Comparison of ENCODE assay signal across 15 mouse cellular contexts in genomic region chr4:105313151-105313818, GRCm38 (mm10).
A peak's percentile ranks its signal among the peaks of the same experiment; 100 is the strongest.
DNase-seq lines count a peak whose midpoint lies in the region; ATAC-seq and TF ChIP-seq lines count a peak whose summit lies in the region.
"Had no signal": no experiment of that assay in that cellular context is flagged by ENCODE, and none has a peak within 500 bp of the region (broad histone marks: within the 10 kb centered on the region; RNA-seq: fewer than 3 reads in every experiment).

No protein-coding gene starts in this region.

- no peak for TF ChIP-seq CTCF in liver, adult 2 months (IDR thresholded peaks at IDR 0.05; ENCODE audit: low read depth, low read length)

- DNase-seq in liver, adult 2 months (ENCODE audit: extremely low read depth, low read depth, low spot score), result peak; percentile 50
- peak; percentile 47 to 67 for DNase-seq in heart, adult 9 months (ENCODE audit: low spot score in 2 of 2)
- peak; percentile 56 to 70 for DNase-seq in kidney, adult 8-10 months
- peak; percentile 53 for DNase-seq in lung, postnatal 36 days
- DNase-seq in liver, embryonic 11.5 days (ENCODE audit: low spot score), result no peak
- DNase-seq in forebrain, embryonic 11.5 days (ENCODE audit: low spot score), result no peak
- DNase-seq: cerebellum, adult 18-20 months; layer of hippocampus, postnatal 36 days; right cerebral cortex, postnatal 14 days had no signal

- ATAC-seq in liver, embryonic 12.5 days, result no peak
- no peak for ATAC-seq in liver, embryonic 11.5 days (replicated peaks; ENCODE audit: low FRiP score)
- ATAC-seq in forebrain, embryonic 11.5 days (replicated peaks; ENCODE audit: low FRiP score), result no peak
- ATAC-seq: midbrain, embryonic 13.5 days had no signal

- H3K79me2 ChIP-seq in liver, adult 2 months (ENCODE audit: control insufficient read depth, insufficient read depth, low read length), result no peaks in the 10 kb centered on the region

- WGBS in liver, adult 2 months, result 70% methylated on average over 10 of the region's 10 CpGs
- WGBS in liver, embryonic 12.5 days (ENCODE audit: insufficient replicate concordance), result 46% methylated on average over 10 of the region's 10 CpGs
- WGBS in liver, embryonic 11.5 days, result 60% methylated on average over 10 of the region's 10 CpGs
- WGBS in forebrain, embryonic 11.5 days, result 83% methylated on average over 10 of the region's 10 CpGs

- H3K4me1 ChIP-seq in liver, adult 2 months (ENCODE audit: control insufficient read depth, insufficient read depth, low read length), result peaks cover 19% of the 10 kb centered on the region
- 0 out of 2 replicates have a peak, but pooled peaks cover 4% of the 10 kb centered on the region for H3K4me1 ChIP-seq in liver, embryonic 12.5 days
- no peaks in the 10 kb centered on the region for H3K4me1 ChIP-seq in liver, embryonic 11.5 days (replicated peaks; ENCODE audit: control insufficient read depth, insufficient read depth, low read length)
- no peaks in the 10 kb centered on the region for H3K4me1 ChIP-seq in forebrain, embryonic 11.5 days (replicated peaks; ENCODE audit: control insufficient read depth, insufficient read depth, low read length)
- H3K4me1 ChIP-seq: midbrain, embryonic 13.5 days; neural tube, embryonic 15.5 days had no signal

- H3K27ac ChIP-seq in liver, adult 2 months (replicated peaks; ENCODE audit: insufficient read depth, low read depth, low read length), result peak overlapping the region; percentile 54
- no peak overlapping the region for H3K27ac ChIP-seq in liver, embryonic 12.5 days
- no peak overlapping the region for H3K27ac ChIP-seq in liver, embryonic 11.5 days (ENCODE audit: low read depth, low read length)
- H3K27ac ChIP-seq in forebrain, embryonic 11.5 days (ENCODE audit: low read depth, low read length), result no peak overlapping the region
- H3K27ac ChIP-seq: embryonic facial prominence, embryonic 13.5 days; hindbrain, embryonic 14.5 days; limb, embryonic 15.5 days; midbrain, embryonic 13.5 days; neural tube, embryonic 15.5 days had no signal

- no peak overlapping the region for H3K4me2 ChIP-seq in liver, embryonic 12.5 days
- H3K4me2 ChIP-seq in liver, embryonic 11.5 days, result no peak overlapping the region
- H3K4me2 ChIP-seq in forebrain, embryonic 11.5 days (ENCODE audit: low read depth, low read length, severe bottlenecking), result no peak overlapping the region
- H3K4me2 ChIP-seq: embryonic facial prominence, embryonic 13.5 days; hindbrain, embryonic 14.5 days; limb, embryonic 15.5 days; midbrain, embryonic 13.5 days; neural tube, embryonic 15.5 days had no signal

- no peaks in the 10 kb centered on the region for H3K9me3 ChIP-seq in liver, embryonic 12.5 days (replicated peaks)
- H3K9me3 ChIP-seq in liver, embryonic 11.5 days (ENCODE audit: control insufficient read depth, low read length), result no peaks in the 10 kb centered on the region
- no peaks in the 10 kb centered on the region for H3K9me3 ChIP-seq in forebrain, embryonic 11.5 days (ENCODE audit: control insufficient read depth, low read length)
- H3K9me3 ChIP-seq: embryonic facial prominence, embryonic 13.5 days; limb, embryonic 15.5 days; midbrain, embryonic 13.5 days; neural tube, embryonic 15.5 days had no signal

- no peak overlapping the region for H3K4me3 ChIP-seq in liver, adult 2 months (ENCODE audit: insufficient read depth, low read depth, low read length)
- no peak overlapping the region for H3K4me3 ChIP-seq in liver, embryonic 12.5 days
- H3K4me3 ChIP-seq in liver, embryonic 11.5 days (ENCODE audit: low read depth, low read length), result no peak overlapping the region
- no peak overlapping the region for H3K4me3 ChIP-seq in forebrain, embryonic 11.5 days (ENCODE audit: low read depth, low read length)
- H3K4me3 ChIP-seq: embryonic facial prominence, embryonic 13.5 days; limb, embryonic 15.5 days; midbrain, embryonic 13.5 days; neural tube, embryonic 15.5 days had no signal

- TF ChIP-seq POLR2A in liver, adult 2 months (IDR thresholded peaks at IDR 0.05; ENCODE audit: extremely low read depth, insufficient read depth, low read length), result no peak

- no peak overlapping the region for H3K9ac ChIP-seq in liver, adult 2 months (ENCODE audit: low read depth, low read length)
- H3K9ac ChIP-seq in liver, embryonic 12.5 days, result no peak overlapping the region
- H3K9ac ChIP-seq in liver, embryonic 11.5 days (ENCODE audit: low read depth, low read length), result no peak overlapping the region
- H3K9ac ChIP-seq in forebrain, embryonic 11.5 days (ENCODE audit: low read length), result no peak overlapping the region
- H3K9ac ChIP-seq: embryonic facial prominence, embryonic 13.5 days; hindbrain, embryonic 14.5 days; limb, embryonic 15.5 days; midbrain, embryonic 13.5 days; neural tube, embryonic 15.5 days had no signal

- H3K27me3 ChIP-seq in liver, adult 2 months (ENCODE audit: control insufficient read depth, insufficient read depth, low read length), result no peaks in the 10 kb centered on the region
- H3K27me3 ChIP-seq in liver, embryonic 12.5 days (replicated peaks), result no peaks in the 10 kb centered on the region
- no peaks in the 10 kb centered on the region for H3K27me3 ChIP-seq in liver, embryonic 11.5 days (replicated peaks; ENCODE audit: control insufficient read depth, insufficient read depth, low read length)
- no peaks in the 10 kb centered on the region for H3K27me3 ChIP-seq in forebrain, embryonic 11.5 days (ENCODE audit: control insufficient read depth, insufficient read depth, low read length)
- H3K27me3 ChIP-seq: embryonic facial prominence, embryonic 13.5 days; limb, embryonic 15.5 days; midbrain, embryonic 13.5 days; neural tube, embryonic 15.5 days had no signal

- H3K36me3 ChIP-seq in liver, adult 2 months (ENCODE audit: control insufficient read depth, insufficient read depth, low read length), result no peaks in the 10 kb centered on the region
- no peaks in the 10 kb centered on the region for H3K36me3 ChIP-seq in liver, embryonic 12.5 days
- H3K36me3 ChIP-seq in liver, embryonic 11.5 days (ENCODE audit: control insufficient read depth, insufficient read depth, low read length), result no peaks in the 10 kb centered on the region
- no peaks in the 10 kb centered on the region for H3K36me3 ChIP-seq in forebrain, embryonic 11.5 days (ENCODE audit: control insufficient read depth, insufficient read depth, low read length)
- H3K36me3 ChIP-seq: embryonic facial prominence, embryonic 13.5 days; limb, embryonic 15.5 days; midbrain, embryonic 13.5 days; neural tube, embryonic 15.5 days had no signal

Comparison
In these comparisons a context has a peak if more than half of its experiments do, and no peak if none do; other contexts are left out.
1. DNase-seq: peak in liver, adult 2 months (single experiment), heart, adult 9 months (2 of 2), kidney, adult 8-10 months (2 of 2) and lung, postnatal 36 days (single experiment); none in liver, embryonic 11.5 days (single experiment) and forebrain, embryonic 11.5 days (single experiment).